Mouse (Mus musculus) MEL (cell line): ENCODE results near the gene Plcb4. TPM values are rescaled to one million over a fixed set of nuclear protein-coding genes. Genes with fewer than 3 reads are reported as not detected.

Source experiments
- DNase-seq: peaks from one replicate; pipeline ENCODE4 v3.0.0; 2011; ENCODE audit warnings: low read depth, low spot score
- H3K27ac ChIP-seq: 2 replicates; pipeline ENCODE4 v1.5.1; 2012; ENCODE audit warnings: low read depth, mild to moderate bottlenecking, control low read depth, low read length, moderate library complexity; ENCODE audit not compliant: control insufficient read depth
- H3K27me3 ChIP-seq, 2 experiments: fragments of 150-350 bp in 1 of 2; sonication (generic) in 1 of 2; 2 replicates each; pipeline ENCODE4 v1.6.1; 2012; ENCODE audit warnings: low read length in 2 of 2, mild to moderate bottlenecking in 2 of 2, improper control_type of control experiment in 1 of 2, moderate library complexity in 1 of 2; ENCODE audit not compliant: insufficient read depth in 2 of 2, control insufficient read depth in 1 of 2
- H3K36me3 ChIP-seq, 2 experiments: 2 replicates each; pipeline ENCODE4 v1.6.1; 2012 to 2014; ENCODE audit warnings: low read length in 2 of 2, improper control_type of control experiment in 1 of 2, inconsistent platforms in 1 of 2, mild to moderate bottlenecking in 1 of 2; ENCODE audit not compliant: insufficient read depth in 2 of 2, control insufficient read depth in 1 of 2
- H3K4me1 ChIP-seq, 2 experiments: fragments of 150-350 bp in 1 of 2; sonication (generic) in 1 of 2; 2 replicates each; pipeline ENCODE4 v1.6.1; 2012; ENCODE audit warnings: low read length in 2 of 2, improper control_type of control experiment in 1 of 2, mild to moderate bottlenecking in 1 of 2; ENCODE audit not compliant: insufficient read depth in 2 of 2, control insufficient read depth in 1 of 2
- H3K4me3 ChIP-seq, 2 experiments: fragments of 150-350 bp in 1 of 2; sonication (generic) in 1 of 2; 2 replicates each; pipeline ENCODE4 v1.5.1; 2012; ENCODE audit warnings: low read depth in 2 of 2, low read length in 2 of 2, mild to moderate bottlenecking in 2 of 2, moderate library complexity in 2 of 2, control low read depth in 1 of 2, improper control_type of control experiment in 1 of 2; ENCODE audit not compliant: control insufficient read depth in 1 of 2, insufficient read depth in 1 of 2
- H3K79me2 ChIP-seq: 2 replicates; pipeline ENCODE4 v1.6.1; 2012; ENCODE audit warnings: mild to moderate bottlenecking, low read length, moderate library complexity; ENCODE audit not compliant: control insufficient read depth, poor library complexity, insufficient read depth
- H3K9ac ChIP-seq: 2 replicates; pipeline ENCODE4 v1.6.1; 2012; ENCODE audit warnings: low read depth, mild to moderate bottlenecking, control low read depth, low read length, moderate library complexity; ENCODE audit not compliant: control insufficient read depth, poor library complexity, severe bottlenecking
- H3K9me3 ChIP-seq: fragments of 150-350 bp; sonication (generic); replicated peaks from 2 replicates; pipeline ENCODE4 v1.6.1; 2012; ENCODE audit warnings: mild to moderate bottlenecking, low read length, improper control_type of control experiment, moderate library complexity; ENCODE audit not compliant: insufficient read depth
- ELF1 ChIP-seq: IDR thresholded peaks from 2 replicates; pipeline ENCODE4 v1.6.1; 2014; ENCODE audit warnings: low read depth, mild to moderate bottlenecking, inconsistent platforms, low read length, improper control_type of control experiment, moderate library complexity
- ETS1 ChIP-seq: IDR thresholded peaks from 2 replicates; pipeline ENCODE4 v1.6.1; 2012; ENCODE audit warnings: low read depth, mild to moderate bottlenecking, inconsistent platforms, low read length, improper control_type of control experiment, moderate library complexity
- GATA1 ChIP-seq: IDR thresholded peaks from 2 replicates; pipeline ENCODE4 v1.6.1; 2011; ENCODE audit warnings: low read depth, low read length, improper control_type of control experiment
- MAX ChIP-seq: IDR thresholded peaks from 2 replicates; pipeline ENCODE4 v1.6.1; 2011; ENCODE audit warnings: low read length, improper control_type of control experiment
- MEF2A ChIP-seq: IDR thresholded peaks from 2 replicates; pipeline ENCODE4 v1.6.1; 2014; ENCODE audit warnings: low read depth, mild to moderate bottlenecking, inconsistent platforms, low read length, improper control_type of control experiment; ENCODE audit not compliant: poor library complexity, insufficient replicate concordance, severe bottlenecking; ENCODE audit errors: extremely low read depth
- MYB ChIP-seq: IDR thresholded peaks from 2 replicates; pipeline ENCODE4 v1.6.1; 2011; ENCODE audit warnings: mild to moderate bottlenecking, low read depth, low read length, improper control_type of control experiment
- MYC ChIP-seq: IDR thresholded peaks from 2 replicates; pipeline ENCODE4 v1.6.1; 2011; ENCODE audit warnings: low read depth, mild to moderate bottlenecking, low read length, improper control_type of control experiment, moderate library complexity
- RCOR1 ChIP-seq: IDR thresholded peaks from 2 replicates; pipeline ENCODE4 v1.6.1; 2012; ENCODE audit warnings: low read depth, mild to moderate bottlenecking, inconsistent platforms, low read length, improper control_type of control experiment
- SMC3 ChIP-seq: IDR thresholded peaks from 2 replicates; pipeline ENCODE4 v1.6.1; 2011; ENCODE audit warnings: low read depth, low read length, improper control_type of control experiment
- polyA plus RNA-seq, 2 experiments: library from polyadenylated mRNA; stranded (reverse) in 1 of 2; unstranded in 1 of 2; fragments of >175 nt in 1 of 2; fragments of >200 nt in 1 of 2; gene quantifications; 2 replicates each; pipeline versions ENCODE4 v1.2.1 to v1.2.4; 2012; ENCODE audit warnings: low replicate concordance in 2 of 2, low read depth in 1 of 2; ENCODE audit not compliant: insufficient read length in 2 of 2, insufficient read depth in 1 of 2, missing spikeins in 1 of 2
- total RNA-seq: library from RNA; depleted of rRNA; stranded (reverse); fragments of 300-350 nt; gene quantifications from 2 replicates; pipeline ENCODE4 v1.2.3, GENCODE M21; 2012

The Plcb4 gene
- total and polyA plus RNA-seq, 3 experiments, result not detected

DNA sequence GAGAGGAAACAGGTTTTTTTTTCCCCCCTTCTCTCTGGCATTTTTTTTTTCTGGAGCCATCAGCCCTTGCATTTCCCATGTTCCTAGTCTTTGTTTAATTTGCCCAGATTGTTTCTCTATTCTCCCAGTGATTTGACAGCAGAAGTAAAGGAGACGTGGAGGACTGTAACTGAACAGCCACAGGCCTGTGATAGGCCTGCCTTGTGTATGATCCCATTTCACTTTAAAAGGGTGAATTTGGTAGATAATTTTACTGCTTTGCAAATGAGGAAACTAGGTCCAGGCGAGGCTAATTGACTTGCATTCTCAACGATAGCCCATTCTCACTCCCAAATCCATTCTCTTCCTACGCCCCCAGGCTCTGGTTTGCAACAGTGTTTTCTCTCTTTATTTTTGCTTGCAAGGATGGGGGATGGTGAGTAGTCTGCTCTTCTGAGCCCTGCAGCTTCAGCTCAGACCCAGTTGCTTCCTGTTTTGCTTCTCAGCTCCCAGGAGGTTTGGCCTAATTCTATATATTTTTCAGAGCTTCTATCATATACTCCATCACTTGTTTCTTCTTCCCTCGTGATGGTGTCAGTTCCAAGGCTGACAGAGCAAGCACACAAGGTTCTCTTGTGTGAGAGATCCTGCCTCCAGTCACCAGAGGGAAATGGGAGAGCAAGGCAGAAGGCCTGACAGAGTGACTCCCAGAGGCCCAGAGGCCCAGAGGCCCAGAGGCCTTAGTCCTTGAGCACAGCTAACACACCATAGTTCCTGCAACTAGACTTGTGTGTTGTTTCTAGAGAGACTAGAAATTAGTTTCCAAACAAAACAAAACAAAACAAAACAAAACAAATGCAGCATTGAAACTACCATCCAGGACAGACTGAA, 139.1 kb downstream of the Plcb4 start:
- H3K36me3 ChIP-seq, result no peaks in the 10 kb centered on the region
- H3K9ac ChIP-seq, result no peak overlapping the region
- no peak overlapping the region for H3K4me3 ChIP-seq
- no peaks in the 10 kb centered on the region for H3K79me2 ChIP-seq
- no peaks in the 10 kb centered on the region for H3K9me3 ChIP-seq
- no peak for DNase-seq
- TF ChIP-seq MEF2A (no peak), SMC3 (no peak), ELF1 (no peak), ETS1 (no peak), MYC (no peak), RCOR1 (no peak)
- H3K4me1 ChIP-seq, result no peaks in the 10 kb centered on the region
- H3K27ac ChIP-seq, result no peak overlapping the region
- no peaks in the 10 kb centered on the region for H3K27me3 ChIP-seq

DNA sequence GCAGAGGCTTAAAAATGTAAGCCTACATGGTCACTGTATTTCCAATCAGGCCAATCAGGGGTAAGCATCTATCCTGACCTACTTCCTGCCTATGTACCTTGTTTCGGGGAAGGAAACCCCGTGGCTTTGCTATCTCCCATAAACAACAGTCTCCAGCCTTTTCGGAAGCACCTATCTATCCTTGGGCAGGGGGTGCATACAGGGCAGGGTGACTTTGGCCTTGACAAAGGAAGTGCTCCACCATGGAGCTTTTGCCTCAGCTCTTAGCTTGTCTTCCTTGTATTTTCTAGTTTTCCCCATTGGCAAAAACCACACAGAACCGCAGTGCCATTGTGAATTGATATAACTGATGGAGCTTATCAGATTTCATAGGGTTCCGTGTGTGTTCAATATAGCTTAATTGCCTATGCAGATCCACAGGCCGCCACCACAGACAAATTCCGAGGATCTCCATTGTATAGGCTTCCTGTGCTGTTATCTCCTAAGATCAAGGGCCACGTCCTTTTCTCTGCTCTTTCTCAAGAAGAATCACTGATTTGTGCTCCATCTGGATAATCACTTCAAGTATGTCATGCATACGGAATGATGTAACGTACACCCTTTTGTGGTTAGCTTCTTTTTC, 140.4 kb downstream of the Plcb4 start:
- Histone ChIP-seq H3K4me1 (no peaks in the 10 kb centered on the region), H3K36me3 (no peaks in the 10 kb centered on the region), H3K27me3 (no peaks in the 10 kb centered on the region), H3K9ac (no peak overlapping the region), H3K9me3 (no peaks in the 10 kb centered on the region)
- DNase-seq, result no peak
- no peak for TF ChIP-seq MYB
- TF ChIP-seq, all 39 proteins: peak for 0
- Histone ChIP-seq H3K4me3 (no peak overlapping the region), H3K27ac (no peak overlapping the region), H3K79me2 (no peaks in the 10 kb centered on the region)

DNA sequence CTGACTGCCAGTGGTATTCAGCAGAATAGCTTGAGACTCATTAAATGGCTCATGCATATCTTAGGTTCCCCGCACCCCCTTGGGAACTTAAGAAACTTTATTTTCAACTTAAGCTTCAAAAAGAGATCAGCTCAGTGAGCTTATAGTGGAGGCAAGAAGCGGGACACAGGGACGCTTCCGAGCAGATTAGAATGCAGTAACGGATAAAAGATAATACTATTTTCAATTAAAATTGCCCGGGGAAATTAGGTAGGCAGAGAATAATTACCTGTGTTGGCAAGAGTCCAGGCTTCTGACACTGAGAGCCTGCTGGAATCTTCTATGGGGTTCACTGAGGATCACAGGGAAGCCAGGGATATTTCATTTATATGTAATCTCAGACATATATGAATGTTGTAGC, 141.6 kb downstream of the Plcb4 start:
- no peaks in the 10 kb centered on the region for H3K9me3 ChIP-seq
- no peak for TF ChIP-seq MAX
- TF ChIP-seq GATA1, result no peak
- no peak for DNase-seq

More for the DNA sequence above, 141.6 kb downstream of the Plcb4 start:
- no peaks in the 10 kb centered on the region for H3K4me1 ChIP-seq
- no peaks in the 10 kb centered on the region for H3K36me3 ChIP-seq
- no peaks in the 10 kb centered on the region for H3K79me2 ChIP-seq
- H3K9ac ChIP-seq, result no peak overlapping the region
- no peaks in the 10 kb centered on the region for H3K27me3 ChIP-seq
- no peak overlapping the region for H3K4me3 ChIP-seq
- no peak overlapping the region for H3K27ac ChIP-seq
